Mouse (Mus musculus) hindbrain, embryonic 12.5 days (tissue): ENCODE results near the gene Phldb3. TPM values are rescaled to one million over a fixed set of nuclear protein-coding genes. Genes with fewer than 3 reads are reported as not detected.
A peak's percentile ranks its signal among the peaks of the same experiment; 100 is the strongest.

Experiments
- ATAC-seq: fragments of 200-750 bp; cut with Nextera tagmentation; 2 replicates; pipeline ENCODE4 v1.8.0; 2017; ENCODE audit warnings: moderate TSS enrichment; ENCODE audit not compliant: low FRiP score
- H3K27ac ChIP-seq: fragments of 300-500 bp; sonication (generic); 2 replicates; pipeline ENCODE4 v1.5.1; 2016; ENCODE audit warnings: mild to moderate bottlenecking
- H3K27me3 ChIP-seq: fragments of 300-500 bp; sonication (generic); 2 replicates; pipeline ENCODE4 v1.6.1; 2016; ENCODE audit warnings: mild to moderate bottlenecking
- H3K36me3 ChIP-seq: fragments of 300-500 bp; sonication (generic); 2 replicates; pipeline ENCODE4 v1.6.1; 2016; ENCODE audit warnings: mild to moderate bottlenecking
- H3K4me1 ChIP-seq: fragments of 300-500 bp; sonication (generic); 2 replicates; pipeline ENCODE4 v1.6.1; 2016
- H3K4me2 ChIP-seq: fragments of 300-500 bp; sonication (generic); replicated peaks from 2 replicates; pipeline ENCODE4 v1.6.1; 2016; ENCODE audit warnings: mild to moderate bottlenecking
- H3K4me3 ChIP-seq: fragments of 300-500 bp; sonication (generic); 2 replicates; pipeline ENCODE4 v1.5.1; 2016; ENCODE audit warnings: mild to moderate bottlenecking
- H3K9ac ChIP-seq: fragments of 300-500 bp; sonication (generic); 2 replicates; pipeline ENCODE4 v1.6.1; 2016; ENCODE audit warnings: mild to moderate bottlenecking, moderate library complexity
- H3K9me3 ChIP-seq: fragments of 300-500 bp; sonication (generic); replicated peaks from 2 replicates; pipeline ENCODE4 v1.6.1; 2016; ENCODE audit warnings: mild to moderate bottlenecking
- WGBS: fragments of 180-500 bp; shearing (Covaris S2); methylation state at CpG from one replicate; pipeline ENCODE4 v1.1.7; 2016; 5-methylcytosine and 5-hydroxymethylcytosine counted together
- polyA plus RNA-seq: library from polyadenylated mRNA; unstranded; fragments of >200 nt; fragmentation: Nextera tagmentation; extraction: Ambion mirVana; gene quantifications from 2 replicates; pipeline ENCODE4 v1.2.1, GENCODE M21; 2016

Phldb3 gene
- polyA plus RNA-seq, 1 experiment from 2014 or later, result not detected

- Histone ChIP-seq H3K27ac (no peak overlapping the region), H3K4me1 (no peaks in the 10 kb centered on the region), H3K4me3 (no peak overlapping the region), H3K36me3 (no peaks in the 10 kb centered on the region), H3K9me3 (no peaks in the 10 kb centered on the region), H3K9ac (no peak overlapping the region), H3K4me2 (no peak overlapping the region), H3K27me3 (peaks cover 14% of the 10 kb centered on the region; the same call in 1 of the 2 replicates)
- ATAC-seq, result no peak
- 51% methylated on average over 13 of the region's 13 CpGs for WGBS
Measured at GRCm38 (mm10) chr7:24619671-24620397, 9.3 kb downstream of the Phldb3 start.

GRCm38 (mm10) chr7:24621193-24621592 is 10.6 kb downstream of the Phldb3 start:
- Histone ChIP-seq H3K4me3 (no peak overlapping the region), H3K9ac (no peak overlapping the region), H3K4me2 (no peak overlapping the region), H3K9me3 (no peaks in the 10 kb centered on the region), H3K4me1 (no peaks in the 10 kb centered on the region), H3K27me3 (peaks cover 18% of the 10 kb centered on the region), H3K27ac (no peak overlapping the region), H3K36me3 (no peaks in the 10 kb centered on the region)
- no peak for ATAC-seq
- WGBS, result 86% methylated on average over 3 of the region's 3 CpGs

GRCm38 (mm10) chr7:24622967-24623366 is 12.4 kb downstream of the Phldb3 start:
- Histone ChIP-seq H3K4me2 (no peak overlapping the region), H3K27me3 (peaks cover 27% of the 10 kb centered on the region), H3K36me3 (no peaks in the 10 kb centered on the region), H3K9me3 (no peaks in the 10 kb centered on the region), H3K27ac (no peak overlapping the region), H3K4me3 (no peak overlapping the region), H3K9ac (no peak overlapping the region), H3K4me1 (no peaks in the 10 kb centered on the region)
- ATAC-seq, result no peak
- 84% methylated on average over 6 of the region's 6 CpGs for WGBS

GRCm38 (mm10) chr7:24628685-24629610 is 18.4 kb downstream of the Phldb3 start:
- Histone ChIP-seq H3K9me3 (no peaks in the 10 kb centered on the region; the same call in 1 of the 2 replicates), H3K9ac (peak overlapping the region; percentile 49; the same call in 1 of the 2 replicates), H3K4me3 (peak overlapping the region; percentile 26), H3K27ac (no peak overlapping the region), H3K4me2 (peak overlapping the region; percentile 54), H3K4me1 (peaks cover 6% of the 10 kb centered on the region; the same call in 1 of the 2 replicates), H3K36me3 (no peaks in the 10 kb centered on the region), H3K27me3 (peaks cover 18% of the 10 kb centered on the region)
- peak; percentile 87 for ATAC-seq
- 9% methylated on average over 33 of the region's 33 CpGs for WGBS

GRCm38 (mm10) chr7:24629672-24630071 is 19.1 kb downstream of the Phldb3 start:
- no peak overlapping the region for H3K4me2 ChIP-seq
- 74% methylated on average over 4 of the region's 4 CpGs for WGBS

GRCm38 (mm10) chr7:24630116-24630880 is 19.7 kb downstream of the Phldb3 start:
- Histone ChIP-seq H3K27me3 (peaks cover 18% of the 10 kb centered on the region), H3K36me3 (no peaks in the 10 kb centered on the region), H3K27ac (no peak overlapping the region), H3K4me1 (peaks cover 6% of the 10 kb centered on the region; the same call in 1 of the 2 replicates), H3K4me2 (no peak overlapping the region), H3K9ac (no peak overlapping the region), H3K4me3 (no peak overlapping the region), H3K9me3 (no peaks in the 10 kb centered on the region; the same call in 1 of the 2 replicates)
- 65% methylated on average over 10 of the region's 10 CpGs for WGBS
- ATAC-seq, result no peak

More at GRCm38 (mm10) chr7:24629672-24630071, 19.1 kb downstream of the Phldb3 start:
- H3K4me3 ChIP-seq, result no peak overlapping the region
- H3K27ac ChIP-seq, result no peak overlapping the region
- no peak for ATAC-seq
- no peak overlapping the region for H3K9ac ChIP-seq
- H3K4me1 ChIP-seq, result peaks cover 6% of the 10 kb centered on the region; the same call in 1 of the 2 replicates
- H3K27me3 ChIP-seq, result peaks cover 16% of the 10 kb centered on the region
- no peaks in the 10 kb centered on the region; the same call in 1 of the 2 replicates for H3K9me3 ChIP-seq
- H3K36me3 ChIP-seq, result no peaks in the 10 kb centered on the region

GRCm38 (mm10) chr7:24636264-24636663 is 25.7 kb downstream of the Phldb3 start, which contains the start of gene Lypd3:
TSS of gene Lypd3 (plus strand) at chr7:24636550.
- H3K4me3 ChIP-seq, result peak within 1 kb of the TSS; percentile 30; the same call in 1 of the 2 replicates
- H3K27me3 ChIP-seq, result peaks cover 61% of the 10 kb centered on the region
- H3K9ac ChIP-seq, result no peak within 1 kb of the TSS
- WGBS, result 16% methylated on average over 15 of the region's 15 CpGs
- no peaks in the 10 kb centered on the region for H3K36me3 ChIP-seq
- no peak for ATAC-seq
- H3K27ac ChIP-seq, result no peak within 1 kb of the TSS
- no peaks in the 10 kb centered on the region; the same call in 1 of the 2 replicates for H3K9me3 ChIP-seq
- H3K4me1 ChIP-seq, result peaks cover 22% of the 10 kb centered on the region
- H3K4me2 ChIP-seq, result peak within 1 kb of the TSS; percentile 55

GRCm38 (mm10) chr7:24637046-24637445 is 26.5 kb downstream of the Phldb3 start:
- WGBS, result 2% methylated on average over 17 of the region's 18 CpGs
- H3K4me2 ChIP-seq, result peak overlapping the region; percentile 55
- peak; percentile 35; the same call in 1 of the 2 replicates for ATAC-seq

GRCm38 (mm10) chr7:24638026-24638856 is 27.7 kb downstream of the Phldb3 start:
- 0 out of 2 replicates have a peak, but pooled peaks have one; percentile 26 for ATAC-seq
- Histone ChIP-seq H3K27ac (no peak overlapping the region), H3K27me3 (peaks cover 66% of the 10 kb centered on the region), H3K36me3 (no peaks in the 10 kb centered on the region), H3K4me3 (peak overlapping the region; percentile 30), H3K4me2 (peak overlapping the region; percentile 55), H3K4me1 (peaks cover 22% of the 10 kb centered on the region), H3K9ac (no peak overlapping the region), H3K9me3 (no peaks in the 10 kb centered on the region; the same call in 1 of the 2 replicates)
- WGBS, result 3% methylated on average over 35 of the region's 35 CpGs

More at GRCm38 (mm10) chr7:24637046-24637445, 26.5 kb downstream of the Phldb3 start:
- H3K4me3 ChIP-seq, result peak overlapping the region; percentile 30; the same call in 1 of the 2 replicates
- no peak overlapping the region for H3K27ac ChIP-seq
- peaks cover 22% of the 10 kb centered on the region for H3K4me1 ChIP-seq
- H3K9me3 ChIP-seq, result no peaks in the 10 kb centered on the region; the same call in 1 of the 2 replicates
- peaks cover 66% of the 10 kb centered on the region for H3K27me3 ChIP-seq
- H3K36me3 ChIP-seq, result no peaks in the 10 kb centered on the region
- H3K9ac ChIP-seq, result no peak overlapping the region

- H3K4me3 ChIP-seq, result no peak overlapping the region
- no peak overlapping the region for H3K27ac ChIP-seq
- peaks cover 60% of the 10 kb centered on the region for H3K27me3 ChIP-seq
- no peak overlapping the region for H3K9ac ChIP-seq
- ATAC-seq, result no peak
- 64% methylated on average over 13 of the region's 13 CpGs for WGBS
- peaks cover 22% of the 10 kb centered on the region for H3K4me1 ChIP-seq
- no peaks in the 10 kb centered on the region for H3K36me3 ChIP-seq
- H3K9me3 ChIP-seq, result no peaks in the 10 kb centered on the region
- H3K4me2 ChIP-seq, result no peak overlapping the region
Measured at GRCm38 (mm10) chr7:24640450-24640849, 29.9 kb downstream of the Phldb3 start.

- H3K9ac ChIP-seq, result no peak overlapping the region
- H3K27me3 ChIP-seq, result peaks cover 40% of the 10 kb centered on the region
- H3K4me2 ChIP-seq, result no peak overlapping the region
- H3K4me1 ChIP-seq, result peaks cover 11% of the 10 kb centered on the region
- H3K4me3 ChIP-seq, result no peak overlapping the region
- WGBS, result 5% methylated on average over 9 of the region's 9 CpGs
- ATAC-seq, result no peak
- no peaks in the 10 kb centered on the region for H3K36me3 ChIP-seq
- H3K27ac ChIP-seq, result no peak overlapping the region
- no peaks in the 10 kb centered on the region for H3K9me3 ChIP-seq
Measured at GRCm38 (mm10) chr7:24642491-24642890, 31.9 kb downstream of the Phldb3 start.
